Mouse (Mus musculus) heart, postnatal 14 days (tissue): ENCODE data around the gene Elmo1. TPM values are rescaled to one million over a fixed set of nuclear protein-coding genes. Genes with fewer than 3 reads are reported as not detected.
A peak's percentile ranks its signal among the peaks of the same experiment; 100 is the strongest.

Experiments
- DNase-seq, 2 experiments: peaks; one replicate each; pipeline ENCODE4 v3.0.0; 2021 to 2022
- intact Hi-C: fragments of 180-260 bp; cut with DNase I; formaldehyde crosslinking; loops from one replicate; pipeline ENCODE4 v1.15.1; 2025
- total RNA-seq, 2 experiments: library from RNA; stranded (reverse); gene quantifications; 2 replicates each; pipeline ENCODE4 v1.2.3; 2021

Elmo1 gene
- total RNA-seq, 2 experiments from 2014 or later = 16.4 to 17.1 TPM

DNA sequence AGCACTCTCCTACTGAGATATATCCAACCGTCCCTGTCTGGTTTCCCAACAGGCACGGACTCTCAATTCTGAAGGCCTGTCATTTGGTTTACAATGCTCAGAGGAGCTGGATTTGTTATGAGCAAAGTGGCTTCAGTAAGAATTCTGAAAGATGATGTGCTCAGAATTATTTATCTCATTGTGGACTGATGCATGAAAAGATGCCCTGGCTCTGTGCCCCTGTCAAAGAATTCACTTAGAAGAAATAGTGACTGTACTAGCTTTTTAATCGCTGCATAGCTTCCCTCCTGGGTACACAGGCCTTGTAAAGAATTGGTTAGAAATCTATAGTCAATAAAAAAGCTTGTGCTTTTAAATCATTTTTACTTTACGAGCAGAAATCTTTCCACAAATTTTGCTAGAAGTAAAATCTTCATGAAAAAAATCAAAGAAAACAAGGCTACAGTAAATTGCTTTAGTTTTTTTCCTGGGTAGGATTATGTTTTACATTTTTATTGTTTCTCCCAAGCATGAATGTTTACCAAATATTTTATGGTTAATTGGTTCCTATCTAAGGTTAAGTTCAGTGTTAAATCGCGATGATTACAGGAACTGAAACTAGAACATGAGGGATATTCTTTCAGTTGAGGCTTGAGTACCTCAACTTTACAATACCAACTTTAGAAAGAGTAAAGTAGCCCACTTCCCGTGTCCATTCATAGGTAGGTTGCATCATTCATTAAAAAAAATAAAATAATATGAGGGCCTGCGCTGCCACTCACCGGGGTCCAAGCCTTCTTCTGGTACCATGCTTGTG is 320.1 kb downstream of the Elmo1 start:
- intact Hi-C loops = no loop called here
- no peak for DNase-seq

DNA sequence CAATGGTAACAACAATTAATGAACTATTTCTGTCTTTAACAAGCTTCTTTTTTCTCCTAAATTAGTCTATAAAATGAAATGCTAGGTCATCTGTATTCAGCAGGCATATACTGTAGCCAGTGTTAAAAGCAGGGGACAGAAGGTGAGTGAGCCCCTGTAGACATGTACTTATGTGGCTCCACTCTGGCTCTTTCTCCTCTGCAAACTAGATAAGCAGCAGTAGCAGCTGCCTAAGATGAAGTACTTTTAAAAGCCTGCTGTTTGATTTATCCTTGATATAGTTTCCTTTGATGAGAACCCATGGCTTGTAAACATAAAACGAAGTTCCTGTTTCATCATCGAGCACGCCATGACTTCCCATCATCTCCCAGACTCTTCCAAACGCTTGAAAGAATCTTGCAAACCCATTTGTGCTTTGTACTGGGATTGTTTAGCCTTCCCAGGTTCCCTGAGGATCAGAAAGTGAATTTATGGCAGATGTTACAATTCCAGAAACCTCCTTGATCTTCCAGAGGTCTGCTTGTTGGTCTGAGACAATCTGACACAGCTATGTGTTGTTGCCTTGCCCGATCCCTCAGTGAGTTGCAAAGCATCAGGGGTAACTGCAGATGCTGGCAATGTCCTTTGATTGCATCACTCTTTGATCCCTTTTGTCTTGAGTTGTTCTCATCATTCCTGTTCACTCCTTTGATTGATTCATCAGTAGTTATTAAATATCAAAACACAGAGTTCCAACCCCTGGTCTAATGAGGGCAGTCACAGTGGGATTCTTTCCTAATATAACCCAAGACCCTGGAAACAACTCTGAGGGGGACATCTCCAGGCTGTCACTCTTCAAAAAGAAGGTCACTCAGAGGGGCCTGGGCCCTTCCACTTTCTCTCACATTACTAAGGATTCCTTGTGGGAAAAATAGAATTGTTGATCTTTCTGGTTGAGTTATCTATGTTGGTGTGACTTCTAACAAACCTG is 326.6 kb downstream of the Elmo1 start:
- no peak for DNase-seq
- intact Hi-C loops = no loop called here

DNA sequence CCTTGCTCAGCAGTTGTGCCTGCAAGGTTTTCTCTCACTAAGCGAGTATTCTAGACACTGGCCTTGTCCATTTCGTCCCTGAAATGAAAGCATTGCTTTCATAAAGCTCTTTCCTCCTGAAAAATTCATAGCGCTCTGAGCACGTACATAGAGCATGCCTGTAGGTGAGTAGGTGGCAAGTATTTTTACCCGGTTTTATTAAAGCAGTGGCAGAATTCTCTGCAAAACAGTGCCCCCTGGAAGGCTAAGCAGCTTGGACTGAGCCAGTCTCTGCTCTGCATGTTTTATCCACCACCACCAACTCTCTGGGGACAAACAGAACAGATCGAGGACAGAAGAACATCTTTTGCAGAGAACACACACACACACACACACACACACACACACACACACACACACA is 340.6 kb downstream of the Elmo1 start:
- intact Hi-C loops = no loop called here
- DNase-seq = no peak

DNA sequence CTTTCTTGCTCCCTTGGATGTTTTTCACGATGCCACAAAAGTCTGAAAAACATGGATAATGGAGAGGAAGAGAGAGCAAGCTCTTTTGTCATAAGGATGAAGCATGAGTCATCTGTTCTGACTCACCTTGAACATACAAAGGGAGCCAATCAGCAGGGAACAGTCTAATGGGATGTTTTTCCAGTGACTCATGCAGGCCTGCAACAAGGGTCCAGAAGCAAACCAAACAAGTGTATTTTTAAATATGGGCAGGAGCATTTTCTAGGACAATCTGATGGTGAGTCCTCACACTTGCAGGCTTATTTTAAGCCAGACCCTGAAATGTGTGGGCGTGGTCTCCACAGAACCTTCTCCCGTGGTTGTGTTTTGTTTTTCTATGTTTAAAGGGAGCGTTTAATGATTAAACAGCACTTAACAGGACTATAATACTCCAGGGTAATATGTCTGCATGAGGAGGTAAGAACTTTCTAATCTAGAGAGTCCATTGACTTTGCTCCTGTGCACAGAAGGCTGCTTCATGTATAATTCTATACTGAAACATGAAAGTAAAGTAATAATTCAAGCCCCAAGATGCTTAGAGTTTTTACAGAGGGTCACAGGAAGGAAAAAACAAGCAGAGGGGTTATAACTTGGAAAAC is 342.9 kb downstream of the Elmo1 start:
- DNase-seq = no peak
- intact Hi-C loops = no loop called here

DNA sequence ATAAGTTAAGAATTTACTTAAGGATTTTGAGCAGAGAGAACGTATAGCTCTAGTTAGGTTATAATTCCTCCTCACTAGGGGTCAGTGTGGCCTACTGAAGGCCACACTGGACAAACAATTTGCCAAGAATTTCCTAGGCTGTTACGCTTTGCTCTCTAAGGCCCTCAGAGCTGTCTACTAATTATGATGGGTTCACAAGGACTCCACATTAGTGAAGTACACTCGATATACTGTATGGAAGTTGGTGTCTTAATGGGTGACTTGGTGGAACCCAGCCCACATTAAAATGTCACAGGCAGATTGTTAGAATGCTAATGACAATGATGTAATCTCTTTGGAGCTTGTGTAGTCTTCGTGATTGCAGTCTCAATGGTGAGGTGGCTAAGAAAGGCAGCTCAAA is 343.7 kb downstream of the Elmo1 start:
- DNase-seq = no peak
- intact Hi-C loops = no loop called here

DNA sequence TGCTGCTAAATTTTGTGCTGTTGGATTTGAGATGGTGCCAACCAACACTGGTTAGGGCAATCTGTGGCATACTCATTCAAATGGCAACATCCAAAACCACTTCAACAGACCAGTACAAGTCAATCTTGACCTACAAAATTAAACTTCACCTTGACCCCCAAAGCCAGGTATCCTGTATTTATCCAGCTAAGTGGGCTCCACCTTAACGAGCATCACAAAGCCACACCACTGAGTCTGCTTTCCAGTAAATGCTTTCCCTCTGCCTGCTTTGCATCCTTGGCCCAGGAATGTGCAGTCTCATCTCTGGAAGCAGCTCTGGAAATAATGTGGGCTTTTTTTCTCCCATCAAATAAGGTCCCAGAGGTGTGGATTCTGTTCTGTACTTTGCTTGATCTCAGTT is 349.1 kb downstream of the Elmo1 start:
- intact Hi-C loops = no loop called here
- DNase-seq = no peak

DNA sequence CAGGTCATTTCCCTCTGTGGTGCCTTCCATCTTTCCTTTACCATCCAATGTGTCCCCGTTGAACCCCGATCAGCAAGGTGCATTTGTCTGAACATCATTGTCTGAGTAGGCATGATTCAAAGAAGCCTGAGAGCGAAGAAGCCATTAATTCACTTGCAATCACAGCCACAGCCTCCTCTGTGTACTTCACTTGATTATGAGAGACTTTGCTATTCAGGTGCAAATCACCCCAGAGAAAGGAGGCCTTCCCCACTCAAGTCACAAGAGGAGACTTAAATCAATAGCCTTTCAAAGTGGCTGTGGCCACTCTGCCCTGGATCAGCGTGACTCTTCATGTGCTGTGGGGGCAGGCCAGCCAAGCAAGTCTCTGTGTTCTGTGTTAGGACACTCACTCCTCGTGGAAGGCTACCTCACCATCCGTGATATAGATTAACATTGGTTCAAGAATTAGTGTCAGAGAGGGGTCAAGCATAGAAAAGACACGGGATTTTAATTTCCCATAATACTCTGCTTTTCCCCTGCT is 360.5 kb downstream of the Elmo1 start:
- intact Hi-C loops = no loop called here
- DNase-seq = no peak

DNA sequence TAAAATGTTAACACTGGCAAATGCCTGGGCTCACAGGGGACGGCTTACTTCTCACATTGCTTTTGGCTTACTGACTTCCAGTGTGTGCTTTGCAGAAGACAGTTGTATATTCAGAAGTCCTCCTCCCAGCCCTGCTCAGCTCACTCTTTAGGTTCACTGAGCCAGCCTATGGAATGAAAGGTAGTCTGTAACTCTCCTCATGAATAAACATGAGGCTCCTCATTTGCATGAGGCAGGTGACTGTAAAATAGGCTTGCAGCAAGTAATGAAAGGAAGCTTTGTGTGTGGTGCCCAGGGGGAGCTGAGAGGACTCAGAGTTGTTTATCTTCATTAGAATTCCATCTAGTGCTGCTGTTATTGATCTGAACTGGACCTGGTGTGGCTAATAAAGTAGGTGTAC is 364.0 kb downstream of the Elmo1 start:
- no peak for DNase-seq
- intact Hi-C loops = no loop called here

DNA sequence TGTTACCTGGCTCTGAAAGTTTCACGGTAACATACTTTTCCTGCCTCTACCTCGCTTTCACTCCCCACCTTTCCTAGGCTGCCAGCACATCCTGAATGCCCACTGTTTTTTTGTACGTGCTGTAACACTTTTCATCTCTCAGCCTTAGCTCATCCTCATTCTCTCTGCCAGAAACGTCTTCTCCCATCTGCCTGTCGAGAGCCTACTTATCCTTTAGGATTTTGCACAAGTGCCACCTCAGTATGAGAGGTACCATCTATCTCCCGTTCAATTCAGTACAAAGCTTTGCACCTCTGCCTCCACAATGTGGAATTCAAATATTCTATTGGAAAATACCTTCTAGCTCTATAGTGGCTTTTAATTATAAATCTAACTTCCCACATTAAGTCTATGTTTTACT is 369.7 kb downstream of the Elmo1 start:
- no peak for DNase-seq
- intact Hi-C loops = no loop called here

DNA sequence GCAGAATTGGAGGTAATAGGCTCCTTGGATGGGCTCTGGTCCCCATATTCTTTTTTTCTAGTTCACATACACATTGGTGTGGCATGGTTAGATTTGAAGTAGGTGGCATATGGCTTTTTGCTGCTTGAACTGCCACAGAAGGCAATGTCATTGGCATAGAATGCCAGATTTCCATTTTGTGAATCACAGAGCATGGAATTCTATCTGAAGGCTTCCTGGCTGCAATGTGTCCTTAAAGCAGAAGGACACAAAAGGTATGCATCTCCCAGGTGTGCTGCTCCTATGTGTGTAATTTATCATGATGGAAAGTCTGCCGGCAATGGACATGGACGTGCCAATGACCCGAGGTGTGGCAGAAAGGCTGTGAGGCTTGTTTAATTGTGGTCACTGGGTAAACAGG is 371.2 kb downstream of the Elmo1 start:
- intact Hi-C loops = no loop called here
- DNase-seq = no peak

DNA sequence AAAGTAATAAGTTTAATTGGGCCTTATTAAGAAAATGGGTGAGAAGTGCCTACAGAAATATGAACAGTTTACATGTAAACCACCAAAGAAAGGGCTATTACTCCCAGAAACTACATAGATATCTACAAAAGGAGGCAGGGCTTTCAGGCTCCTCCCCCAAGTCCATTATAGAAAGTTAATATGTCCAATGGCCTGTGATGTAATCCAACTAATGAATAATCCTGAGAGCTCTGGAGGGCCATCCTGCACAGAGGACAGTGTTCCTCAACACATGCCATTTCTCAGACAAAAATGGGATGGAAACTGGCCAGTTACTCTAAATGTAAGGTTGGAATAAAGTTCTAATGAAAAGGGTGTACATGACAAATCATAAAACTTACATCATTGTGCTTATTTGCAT is 373.8 kb downstream of the Elmo1 start:
- no peak for DNase-seq
- intact Hi-C loops = no loop called here

DNA sequence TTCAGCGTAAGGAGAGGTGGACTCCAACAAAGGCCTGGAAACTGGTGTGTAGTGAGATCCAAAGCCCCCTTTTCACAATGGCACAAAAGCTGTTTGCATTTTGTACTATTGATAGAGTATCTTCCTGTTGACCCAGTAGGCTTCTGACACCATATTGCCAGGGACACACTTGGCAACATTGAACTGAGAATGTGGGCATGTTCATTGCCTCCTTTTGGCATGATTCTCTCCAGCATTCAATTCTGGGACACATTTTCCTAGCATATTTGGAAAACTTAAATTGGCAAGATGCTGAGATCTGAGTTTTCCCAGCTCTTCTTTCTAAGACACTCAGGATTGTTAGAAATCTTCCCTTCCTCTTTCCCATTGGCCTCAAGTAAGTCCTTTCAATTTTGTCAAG is 377.0 kb downstream of the Elmo1 start:
- DNase-seq = no peak
- intact Hi-C loops = no loop called here

DNA sequence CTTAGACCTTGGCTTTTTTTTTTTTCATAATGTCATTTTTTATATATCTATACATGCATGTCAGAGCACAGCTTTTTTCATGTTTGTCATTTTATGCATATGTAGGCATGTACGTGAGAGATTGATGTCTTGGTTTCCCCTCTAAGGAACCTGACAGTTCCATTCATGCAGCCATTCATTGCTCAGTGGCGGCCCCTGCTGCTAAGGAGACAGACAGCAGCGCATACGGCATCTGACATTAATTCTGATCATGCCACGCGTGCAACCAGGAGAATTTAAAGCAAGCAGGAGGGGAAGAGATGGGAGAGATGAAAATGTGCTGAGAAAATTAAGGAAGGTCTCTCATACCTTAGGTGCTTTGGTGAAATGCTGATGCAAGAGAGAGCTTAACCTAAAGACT is 381.3 kb downstream of the Elmo1 start:
- intact Hi-C loops = loop anchor here (2.0 to 10.0 kb wide), 2 partner anchors 161 to 463 kb away; no protein-coding TSS in a partner anchor
- peak; percentile 63 to 78 for DNase-seq

DNA sequence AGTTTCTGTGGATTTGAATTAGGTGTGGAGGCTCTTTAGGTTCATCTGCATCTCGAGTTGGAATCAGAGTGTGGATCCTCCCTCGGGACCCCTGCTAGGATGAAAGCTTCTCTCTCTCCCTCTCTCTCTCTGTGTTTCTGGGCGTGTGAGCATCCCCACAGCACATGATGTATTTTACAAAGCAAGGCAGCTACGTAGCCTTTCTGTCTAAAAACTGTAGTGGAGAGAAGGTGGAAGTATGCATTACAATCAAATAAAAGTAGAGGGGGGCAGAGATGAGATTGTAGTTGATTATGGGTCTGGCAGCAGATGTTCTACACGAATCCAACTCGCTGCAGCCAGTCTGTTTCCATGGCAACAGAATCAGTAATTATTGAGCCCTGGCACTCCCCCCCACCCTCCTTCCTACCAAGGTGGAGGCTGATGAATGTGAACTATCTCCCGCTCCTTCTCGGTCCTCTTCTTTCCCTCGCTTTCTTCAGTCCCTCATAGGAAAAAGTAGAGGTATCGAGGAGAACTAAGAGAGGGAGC is 382.0 kb downstream of the Elmo1 start:
- no peak for DNase-seq
- intact Hi-C loops = loop anchor here (10.0 kb wide), 1 partner anchor 462 kb away; no protein-coding TSS in a partner anchor

DNA sequence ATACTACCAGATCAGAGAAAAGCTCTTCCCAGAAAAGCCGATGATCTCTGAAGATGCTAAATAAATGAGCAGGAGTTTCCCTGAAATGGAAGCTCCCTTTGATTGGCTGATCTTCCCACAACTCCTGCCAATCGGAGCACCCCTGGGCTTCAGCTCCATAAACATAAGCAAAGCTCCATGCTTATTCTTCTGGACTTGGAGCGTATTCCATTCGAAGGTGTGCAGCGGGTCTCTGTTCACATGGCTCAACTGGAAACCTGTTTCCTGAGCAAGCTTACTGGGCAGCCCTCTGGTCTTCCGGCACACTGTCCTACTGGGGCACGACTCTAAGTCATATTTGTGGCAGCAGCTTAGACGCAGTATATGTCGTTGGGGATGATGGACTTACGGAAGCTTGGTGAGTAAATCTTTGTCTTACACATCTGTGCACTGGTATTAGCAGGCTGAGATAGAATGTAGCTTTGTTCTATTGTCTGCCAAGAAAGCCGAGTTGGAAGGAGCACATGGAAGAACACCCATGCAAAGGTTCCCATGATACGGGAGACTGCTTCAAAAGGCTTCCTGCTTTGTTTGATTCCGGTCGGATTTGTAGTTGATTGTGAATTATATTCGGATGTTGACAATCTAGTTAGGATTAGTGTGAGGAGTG is 382.6 kb downstream of the Elmo1 start:
- intact Hi-C loops = loop anchor here (10.0 kb wide), 1 partner anchor 462 kb away; no protein-coding TSS in a partner anchor
- DNase-seq = no peak

DNA sequence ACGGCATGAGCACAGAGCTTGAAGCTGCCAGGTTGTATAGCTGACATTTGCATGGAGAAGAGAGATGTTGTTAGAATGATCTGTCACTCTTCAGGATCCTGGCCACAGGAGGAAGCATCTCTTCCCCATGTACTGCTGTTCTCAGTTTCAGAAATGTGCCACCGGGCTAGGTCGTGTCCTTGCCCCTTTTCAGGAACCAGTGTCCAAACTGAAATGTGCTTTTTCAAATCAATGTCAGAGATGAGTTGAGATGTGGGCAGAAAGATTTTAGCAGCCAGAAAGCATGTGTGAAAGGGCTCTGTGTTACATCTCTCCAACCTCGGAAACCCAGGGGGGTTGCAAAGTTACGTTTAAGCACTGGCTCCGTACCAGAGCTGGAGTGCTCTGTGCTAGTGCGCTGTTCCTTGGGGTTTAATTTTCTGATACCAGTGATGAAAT is 383.3 kb downstream of the Elmo1 start:
- DNase-seq = no peak
- intact Hi-C loops = loop anchor here (10.0 kb wide), 1 partner anchor 461 kb away; no protein-coding TSS in a partner anchor

DNA sequence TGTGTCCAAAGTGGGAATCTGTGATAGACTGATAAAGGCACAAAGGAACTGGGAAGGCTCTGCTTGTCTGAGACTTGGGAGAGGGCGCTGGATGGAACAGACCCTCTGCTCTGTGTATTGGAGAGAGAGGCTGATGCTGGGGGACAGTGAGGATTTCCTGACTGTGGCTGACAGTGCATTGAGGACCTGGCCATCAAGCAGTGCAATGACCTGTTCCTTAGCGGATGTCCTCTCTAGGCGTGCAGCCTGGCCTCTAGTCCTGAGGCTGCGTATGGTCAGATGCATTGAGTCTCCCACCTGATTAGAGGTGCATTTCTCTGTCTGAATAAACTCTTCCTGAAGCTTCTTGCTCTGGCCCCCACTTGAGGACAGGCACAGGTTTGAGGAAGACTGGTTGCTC is 384.2 kb downstream of the Elmo1 start:
- no peak for DNase-seq
- intact Hi-C loops = loop anchor here (10.0 kb wide), 1 partner anchor 460 kb away; no protein-coding TSS in a partner anchor

DNA sequence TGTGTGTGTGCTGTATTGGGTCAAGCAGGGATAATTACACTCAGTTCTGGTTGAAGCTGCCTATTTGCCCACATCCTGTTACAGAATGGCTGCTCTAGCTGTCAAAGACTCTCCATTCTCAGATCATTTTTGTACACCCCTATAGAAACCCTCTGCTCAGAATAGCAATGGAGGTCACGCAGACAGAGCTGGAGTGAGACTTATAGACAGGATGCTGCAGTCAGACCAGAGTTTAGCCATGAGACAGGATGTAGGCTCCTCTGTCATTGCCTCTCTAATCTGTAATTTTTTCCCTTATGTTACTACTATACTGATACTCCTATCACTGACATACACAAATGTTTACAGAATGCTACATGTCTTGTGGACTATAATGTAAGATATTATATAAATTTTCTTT is 391.4 kb downstream of the Elmo1 start:
- intact Hi-C loops = no loop called here
- DNase-seq = no peak

DNA sequence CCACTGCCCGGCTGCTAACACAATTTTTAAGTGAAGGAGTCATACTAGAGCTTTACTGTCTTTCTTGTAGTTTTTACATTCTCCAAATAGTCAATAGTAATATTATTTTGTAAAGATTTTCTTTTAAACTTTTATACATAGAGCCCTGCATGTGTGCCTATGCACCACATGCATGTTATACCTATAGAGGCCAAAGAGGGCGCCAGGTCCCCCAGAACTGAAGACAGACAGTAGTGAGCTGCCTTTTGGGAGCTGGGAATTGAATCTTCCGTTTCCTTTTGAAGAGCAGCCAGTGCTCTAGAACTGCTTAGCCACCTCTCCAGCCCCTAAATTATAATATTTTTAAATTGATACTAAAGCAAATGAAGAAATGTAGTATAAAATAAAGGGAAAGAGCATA is 398.7 kb downstream of the Elmo1 start:
- peak in 1 of 2 experiments; percentile 13 for DNase-seq
- intact Hi-C loops = no loop called here
